Mouse (Mus musculus) embryo, embryonic 10 days (tissue): ENCODE data around the gene Nfkb2.
A peak's percentile ranks its signal among the peaks of the same experiment; 100 is the strongest.

Experiments used
- DNase-seq: peaks from one replicate; pipeline ENCODE4 v3.0.0-alpha.2; 2015; ENCODE audit warnings: low spot score

Gene Nfkb2

GRCm38 (mm10) chr19:46308706-46309435 is 4.8 kb downstream of the Nfkb2 start:
- peak; percentile 99 for DNase-seq

- DNase-seq, result no peak
Measured at GRCm38 (mm10) chr19:46309651-46310305, 5.7 kb downstream of the Nfkb2 start.

- no peak for DNase-seq
Measured at GRCm38 (mm10) chr19:46310312-46310865, 6.3 kb downstream of the Nfkb2 start.

GRCm38 (mm10) chr19:46311341-46311740 is 7.2 kb downstream of the Nfkb2 start:
- no peak for DNase-seq

- DNase-seq, result no peak
Measured at GRCm38 (mm10) chr19:46312566-46312965, 8.4 kb downstream of the Nfkb2 start.

GRCm38 (mm10) chr19:46313116-46313515 is 9.0 kb downstream of the Nfkb2 start:
- DNase-seq, result no peak

GRCm38 (mm10) chr19:46313591-46313990 is 9.5 kb downstream of the Nfkb2 start:
- no peak for DNase-seq

GRCm38 (mm10) chr19:46314151-46314601 is 10.1 kb downstream of the Nfkb2 start:
- no peak for DNase-seq

GRCm38 (mm10) chr19:46314872-46315742 is 11.0 kb downstream of the Nfkb2 start:
- DNase-seq, result no peak

GRCm38 (mm10) chr19:46315752-46316610 is 11.9 kb downstream of the Nfkb2 start:
- DNase-seq, result no peak

GRCm38 (mm10) chr19:46316846-46317545 is 12.9 kb downstream of the Nfkb2 start:
- DNase-seq, result no peak

- DNase-seq, result peak; percentile 12
Measured at GRCm38 (mm10) chr19:46317546-46317885, 13.4 kb downstream of the Nfkb2 start.

- no peak for DNase-seq
Measured at GRCm38 (mm10) chr19:46318031-46318471, 13.9 kb downstream of the Nfkb2 start.

GRCm38 (mm10) chr19:46318586-46319378 is 14.7 kb downstream of the Nfkb2 start:
- DNase-seq, result peak; percentile 70

GRCm38 (mm10) chr19:46320076-46320785 is 16.1 kb downstream of the Nfkb2 start:
- no peak for DNase-seq

GRCm38 (mm10) chr19:46321101-46321943 is 17.2 kb downstream of the Nfkb2 start:
- DNase-seq, result peak; percentile 72

- DNase-seq, result no peak
Measured at GRCm38 (mm10) chr19:46322144-46322995, 18.2 kb downstream of the Nfkb2 start.
